9 mouse cellular contexts compared by ENCODE assay signal in the genomic region with DNA sequence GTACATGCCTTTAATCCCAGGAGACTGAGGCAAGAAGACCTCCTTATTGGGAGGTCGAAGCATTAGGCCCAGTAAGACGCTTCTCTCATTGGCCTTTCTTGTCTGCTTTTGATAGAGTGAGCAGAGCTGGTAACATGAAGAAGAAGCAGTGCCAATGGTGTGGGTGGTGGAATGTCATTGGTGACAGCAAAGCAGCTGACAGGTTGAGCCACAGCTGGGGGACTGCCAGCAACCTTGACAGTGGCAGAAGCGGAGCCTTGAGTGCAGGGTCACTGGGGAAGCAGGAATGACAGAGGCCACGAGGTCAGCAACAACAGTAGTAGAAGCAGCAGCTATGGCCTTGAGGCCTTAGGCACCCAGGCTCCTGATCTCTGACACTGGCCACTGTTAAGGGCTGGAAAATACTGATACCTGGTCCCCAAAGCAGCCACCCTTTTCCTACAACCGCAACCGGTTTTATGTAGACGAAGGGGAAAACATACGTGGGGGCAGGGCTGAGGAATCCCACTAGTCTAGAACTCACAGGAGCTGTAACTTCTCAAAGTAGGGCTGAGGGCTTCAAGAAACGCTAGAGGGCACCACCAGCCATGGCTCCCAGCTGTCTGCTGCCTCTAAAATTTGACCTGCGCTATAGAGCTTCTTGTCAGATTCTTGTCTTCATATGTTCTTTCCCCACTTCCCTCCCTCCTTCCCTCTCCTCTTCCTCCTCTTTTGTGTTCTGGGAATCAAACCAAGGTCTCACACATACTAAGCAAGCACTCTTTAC. TPM values are rescaled to one million over a fixed set of nuclear protein-coding genes. Genes with fewer than 3 reads are reported as not detected.
DNase-seq lines count a peak whose midpoint lies in the region; ATAC-seq and TF ChIP-seq lines count a peak whose summit lies in the region.
"Had no signal": no experiment of that assay in that cellular context is flagged by ENCODE, and none has a peak within 500 bp of the region (broad histone marks: within the 10 kb centered on the region; RNA-seq: fewer than 3 reads in every experiment).

No protein-coding gene starts in this region.

- H3K4me3 ChIP-seq in heart, adult 2 months, result no peak overlapping the region
- H3K4me3 ChIP-seq in heart, embryonic 12.5 days, result no peak overlapping the region
- H3K4me3 ChIP-seq: limb, embryonic 15.5 days had no signal

- H3K4me1 ChIP-seq in heart, adult 2 months (ENCODE audit: control insufficient read depth, insufficient read depth, low read length), result no peaks in the 10 kb centered on the region
- H3K4me1 ChIP-seq in heart, embryonic 12.5 days (replicated peaks), result peaks cover 21% of the 10 kb centered on the region
- H3K4me1 ChIP-seq: limb, embryonic 15.5 days had no signal

- H3K27me3 ChIP-seq in heart, adult 2 months (ENCODE audit: control insufficient read depth, insufficient read depth, low read length), result no peaks in the 10 kb centered on the region
- H3K27me3 ChIP-seq in heart, embryonic 12.5 days (replicated peaks), result peaks cover 17% of the 10 kb centered on the region

- H3K4me2 ChIP-seq in heart, embryonic 12.5 days, result no peak overlapping the region
- H3K4me2 ChIP-seq: limb, embryonic 15.5 days had no signal

- 23% methylated on average over 10 of the region's 10 CpGs for WGBS in heart, adult 2 months
- WGBS in heart, embryonic 12.5 days, result 23% methylated on average over 10 of the region's 10 CpGs

- TF ChIP-seq CTCF in heart, adult 2 months (IDR thresholded peaks at IDR 0.05), result peak; percentile 76

- no peak for TF ChIP-seq POLR2A in heart, adult 2 months (IDR thresholded peaks at IDR 0.05; ENCODE audit: insufficient read depth, low read depth, low read length)

- H3K36me3 ChIP-seq in heart, adult 2 months (ENCODE audit: control insufficient read depth, insufficient read depth, low read length), result no peaks in the 10 kb centered on the region
- no peaks in the 10 kb centered on the region for H3K36me3 ChIP-seq in heart, embryonic 12.5 days
- H3K36me3 ChIP-seq: limb, embryonic 15.5 days had no signal

- no peak overlapping the region for H3K27ac ChIP-seq in heart, adult 2 months
- H3K27ac ChIP-seq in heart, embryonic 12.5 days (ENCODE audit: poor library complexity, severe bottlenecking), result no peak overlapping the region
- H3K27ac ChIP-seq: limb, embryonic 15.5 days had no signal

- TF ChIP-seq EP300 in heart, adult 2 months (IDR thresholded peaks at IDR 0.05; ENCODE audit: insufficient read depth, low read depth, low read length), result 0 out of 2 replicates have a peak, but pooled peaks have one; percentile 9

- H3K9ac ChIP-seq in heart, adult 2 months (ENCODE audit: low read depth, low read length), result no peak overlapping the region
- H3K9ac ChIP-seq in heart, embryonic 12.5 days, result no peak overlapping the region
- H3K9ac ChIP-seq: limb, embryonic 15.5 days had no signal

- no peaks in the 10 kb centered on the region for H3K9me3 ChIP-seq in heart, embryonic 12.5 days (replicated peaks)
- H3K9me3 ChIP-seq: limb, embryonic 15.5 days had no signal

- intact Hi-C loops in heart, adult 2 months (cut with DNase I), result no loop called here

- H3K79me2 ChIP-seq in heart, adult 2 months (replicated peaks; ENCODE audit: control insufficient read depth, insufficient read depth, low read length), result no peaks in the 10 kb centered on the region

- DNase-seq in heart, adult 2 months, result peak; percentile 30 to 53
- peak; percentile 64 for DNase-seq in A20 (ENCODE audit: low read depth, low spot score)
- DNase-seq in adipocyte (ENCODE audit: low spot score), result peak; percentile 76
- peak; percentile 67 for DNase-seq in embryo, embryonic 11 days
- peak; percentile 58 for DNase-seq in kidney, adult 9 months
- peak; percentile 68 to 69 for DNase-seq in thymus, postnatal 36 days

- ATAC-seq in heart, embryonic 12.5 days (ENCODE audit: insufficient number of reproducible peaks, low FRiP score), result no peak
- ATAC-seq in megakaryocyte, adult 5-6 weeks (ENCODE audit: poor library complexity, severe bottlenecking), result peak; percentile 56

RNA-seq across cellular contexts. Expression of a gene that starts 20.9 kb away (rescaled TPM):
- total RNA-seq in heart, adult 2 months (2021), result 1 to 10 TPM; 2.4 to 2.6 TPM
- polyA plus RNA-seq in heart, adult 2 months (2012; rRNA removed), result 7.9 and 9.2 TPM in 2 replicates
- 4.3 and 4.9 TPM in 2 replicates for polyA plus RNA-seq in heart, embryonic 12.5 days (2016; fragmentation: Nextera tagmentation; extraction: Ambion mirVana)
- total RNA-seq in megakaryocyte, adult 5-6 weeks (2015), result not detected in 2 replicates
- total RNA-seq in megakaryocyte, adult 5-6 weeks (2017), result not detected in 2 replicates

RNA-seq across cellular contexts. Expression of a gene that starts 32.3 kb away (rescaled TPM):
- 1,000 to 10,000 TPM in 1 of 2 experiments, 100 to 1,000 TPM in 1; 940 to 1,084 TPM for total RNA-seq in heart, adult 2 months (2021)
- 1,077 and 1,138 TPM in 2 replicates for polyA plus RNA-seq in heart, adult 2 months (2012; rRNA removed)
- polyA plus RNA-seq in heart, embryonic 12.5 days (2016; fragmentation: Nextera tagmentation; extraction: Ambion mirVana), result 226 and 239 TPM in 2 replicates
- not detected in 2 replicates for total RNA-seq in megakaryocyte, adult 5-6 weeks (2015)
- total RNA-seq in megakaryocyte, adult 5-6 weeks (2017), result not detected in 2 replicates

RNA-seq across cellular contexts. Expression of a gene that starts 52.9 kb away (rescaled TPM):
- total RNA-seq in heart, adult 2 months (2021), result 10 to 100 TPM; 35.5 to 40.6 TPM
- 6.6 and 15.2 TPM in 2 replicates for polyA plus RNA-seq in heart, adult 2 months (2012; rRNA removed)
- 24.0 and 25.1 TPM in 2 replicates for polyA plus RNA-seq in heart, embryonic 12.5 days (2016; fragmentation: Nextera tagmentation; extraction: Ambion mirVana)
- total RNA-seq in megakaryocyte, adult 5-6 weeks (2015), result 71.0 and 71.7 TPM in 2 replicates
- 94.2 and 101 TPM in 2 replicates for total RNA-seq in megakaryocyte, adult 5-6 weeks (2017)

Comparison
In these comparisons a context has a peak if more than half of its experiments do, and no peak if none do; other contexts are left out.
1. RNA of a gene that starts 32.3 kb away (total RNA-seq): 940 to 1,084 TPM in heart, adult 2 months; not detected in megakaryocyte, adult 5-6 weeks; every median in the first group is over 100 times any median in the second.
2. Peak in every context shown above with its lines, with median percentiles within 50 percentile points of each other: DNase-seq.